Mouse (Mus musculus) heart, postnatal 0 days (tissue): ENCODE data around the gene Rpgrip1.

Experiments used
- CTCF ChIP-seq: IDR thresholded peaks from 2 replicates; pipeline ENCODE4 v1.5.1; 2016; ENCODE audit warnings: antibody characterized with exemption, control low read depth, low read depth
- EP300 ChIP-seq: IDR thresholded peaks from 2 replicates; pipeline ENCODE4 v1.6.1; 2016; ENCODE audit warnings: antibody characterized with exemption, low read depth

DNA sequence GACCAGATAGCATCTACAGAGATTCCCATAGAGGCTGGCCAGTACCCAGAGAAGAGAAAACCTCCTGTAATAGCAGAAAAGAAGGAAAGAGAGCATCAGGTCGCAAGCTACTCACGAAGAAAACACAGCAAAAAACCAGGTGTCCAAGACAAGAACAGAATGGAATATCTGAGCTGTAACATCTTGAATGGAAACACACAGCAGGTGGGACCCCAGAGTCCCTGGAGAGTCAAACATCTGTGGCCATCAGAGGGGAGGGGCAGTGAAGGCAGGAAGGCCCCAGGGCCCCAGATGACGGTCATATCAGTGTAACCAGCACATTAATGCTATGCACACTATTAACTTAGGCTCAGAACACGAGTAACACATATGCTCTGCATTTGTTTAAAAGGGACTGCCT lies 39.4 kb downstream of the Rpgrip1 start:
- TF ChIP-seq EP300 (no peak), CTCF (no peak)
